Mouse (Mus musculus): ENCODE measurements around the gene Drg1.
A peak's percentile ranks its signal among the peaks of the same experiment; 100 is the strongest.

Drg1 gene

DNA sequence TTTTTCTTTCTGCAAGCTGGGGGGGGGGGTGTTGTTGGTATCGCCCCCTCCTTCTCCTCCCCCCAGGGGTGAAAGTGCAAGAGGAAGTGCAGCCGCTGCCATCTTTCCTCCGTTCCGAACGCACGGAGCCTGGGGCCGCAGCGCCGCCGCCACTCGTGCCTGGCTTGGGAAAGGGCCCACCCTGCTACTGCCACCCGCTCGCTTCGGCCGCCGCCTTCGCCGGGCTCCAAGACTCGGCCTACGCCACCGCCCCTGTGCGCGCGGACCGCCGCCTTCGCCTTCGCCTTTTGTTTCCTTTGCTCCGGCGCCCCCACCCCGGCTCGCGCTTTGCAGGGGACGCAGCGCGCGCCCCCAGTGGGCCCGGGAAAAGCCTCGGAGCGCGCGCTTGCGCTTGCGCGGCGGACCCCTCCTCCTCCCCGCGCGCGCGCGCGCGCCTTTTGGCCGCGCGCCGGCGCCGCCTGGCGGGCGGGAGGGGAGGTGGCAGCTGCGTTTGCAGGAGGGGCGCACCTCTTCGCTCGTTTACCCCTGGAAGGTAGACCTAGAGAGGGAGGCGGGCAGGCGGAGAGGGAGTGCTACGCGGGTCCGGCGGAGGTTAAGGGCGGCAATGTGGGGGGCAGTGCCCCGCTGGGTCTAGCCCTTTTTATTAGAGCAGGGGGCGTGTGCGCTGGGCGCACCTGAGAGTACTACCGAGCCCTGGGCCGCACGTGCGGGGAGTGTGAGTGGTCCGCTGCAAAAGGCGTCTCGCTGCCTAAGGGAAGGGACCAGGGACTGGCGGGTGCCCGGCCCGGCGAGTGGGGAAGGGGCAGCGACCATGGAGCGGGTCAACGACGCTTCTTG is 23.8 kb upstream of the Drg1 start:
- peak; percentile 76 to 81 for DNase-seq

DNA sequence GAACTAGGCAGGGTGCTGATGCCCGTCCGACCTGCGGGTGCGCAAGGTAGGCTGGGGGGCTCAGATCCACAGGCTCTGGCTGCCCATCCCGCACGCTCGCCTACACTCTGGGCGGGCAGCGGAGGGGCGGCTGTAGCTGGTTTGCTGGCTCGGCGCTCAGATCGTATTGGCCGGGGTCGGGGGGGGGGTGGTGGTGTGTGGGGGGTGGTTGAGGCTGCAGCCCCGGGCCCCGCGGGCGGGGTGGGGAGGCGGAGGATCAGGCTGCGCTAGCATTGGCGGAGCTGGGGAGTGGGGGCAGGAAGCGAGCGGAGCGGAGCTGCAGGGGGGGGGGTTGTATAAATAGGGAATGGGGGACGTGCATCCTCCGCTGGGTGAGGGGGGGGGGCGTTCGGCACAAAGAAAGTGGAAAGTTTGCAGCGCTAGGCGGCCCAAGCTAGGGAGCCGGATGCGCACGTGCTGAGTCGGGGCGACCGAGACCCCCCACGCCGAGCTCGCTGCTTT is 23.1 kb upstream of the Drg1 start:
- peak; percentile 65 to 69 for DNase-seq

DNA sequence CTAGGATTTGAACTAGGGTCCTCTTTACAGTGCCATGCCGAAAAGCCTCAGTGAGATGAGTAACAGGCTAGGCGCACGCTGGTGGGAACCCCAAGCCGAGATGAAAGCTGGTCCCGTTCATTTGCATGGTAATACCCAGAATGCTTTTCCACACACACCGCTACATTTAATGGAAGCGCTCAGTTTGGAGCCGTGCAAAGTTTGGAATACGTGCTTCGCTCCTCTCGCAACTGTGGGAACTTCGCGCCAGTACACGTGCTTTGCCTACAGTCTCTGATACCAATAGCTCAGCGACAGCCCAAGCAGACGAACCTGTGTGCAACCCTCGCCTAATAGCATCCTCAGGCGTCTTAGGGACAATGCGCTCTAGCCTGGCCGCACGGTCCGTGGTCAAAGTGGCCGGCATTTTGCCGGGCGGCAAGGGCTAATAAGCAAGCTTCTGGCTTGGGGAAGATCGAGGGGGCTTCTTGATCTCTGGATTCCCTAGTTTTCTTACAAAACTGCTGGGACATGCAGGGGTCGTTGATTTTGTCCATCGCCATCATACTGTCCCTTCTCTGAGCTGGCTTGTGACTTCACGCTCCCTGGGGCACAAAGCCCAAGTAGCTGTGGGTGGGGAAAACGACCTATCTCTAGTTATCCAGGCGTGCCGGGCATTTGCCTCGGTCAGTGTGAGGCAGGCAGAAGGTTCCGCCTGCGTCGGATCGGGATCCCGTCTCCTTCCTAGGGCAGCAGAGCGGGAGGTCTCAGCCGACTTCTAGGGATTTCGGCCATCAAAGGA is 22.5 kb upstream of the Drg1 start, which contains the start of gene Patz1:
TSS of gene Patz1 (plus strand) at position 354 of the 781 bp plus-strand sequence.
- DNase-seq = peak; percentile 18 to 41

DNA sequence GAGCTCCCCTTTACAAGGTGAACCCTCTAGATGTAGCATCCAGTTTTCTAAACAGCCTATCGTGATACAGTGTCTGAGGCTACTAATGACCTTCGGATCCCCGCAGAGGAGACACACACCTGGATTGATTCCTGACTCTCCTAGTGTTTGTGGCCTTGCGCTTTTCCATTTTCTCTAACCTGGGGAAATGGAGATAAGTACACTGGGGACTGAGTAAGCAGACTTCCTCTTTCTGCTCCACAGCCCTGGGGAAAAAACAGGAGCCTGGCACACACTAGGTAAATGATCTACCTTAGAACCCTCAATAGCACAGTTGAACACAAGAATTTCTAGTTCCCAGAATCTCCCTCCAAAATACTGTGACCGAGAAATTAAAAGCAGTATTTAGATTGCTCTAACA is 21.7 kb upstream of the Drg1 start:
- DNase-seq = no peak

DNA sequence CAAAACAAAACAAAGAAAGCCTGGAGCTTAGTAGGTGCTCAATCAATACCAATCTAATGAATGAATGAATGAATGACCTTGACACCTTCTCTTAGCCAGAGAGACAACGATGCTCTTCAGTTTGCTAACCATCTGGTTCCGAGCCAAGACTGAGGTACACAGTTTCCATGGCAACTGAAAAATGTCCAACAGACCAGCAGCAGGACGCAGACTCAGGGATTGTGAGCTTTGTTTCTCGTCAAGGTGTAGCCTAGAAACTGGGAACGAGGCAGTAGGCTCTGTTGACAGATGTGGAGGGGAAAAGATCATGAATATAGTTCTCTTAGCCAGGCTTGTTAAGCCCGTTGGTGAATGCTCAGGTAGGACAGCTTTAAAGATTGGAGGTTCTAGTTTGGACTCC is 20.9 kb upstream of the Drg1 start:
- DNase-seq = no peak

DNA sequence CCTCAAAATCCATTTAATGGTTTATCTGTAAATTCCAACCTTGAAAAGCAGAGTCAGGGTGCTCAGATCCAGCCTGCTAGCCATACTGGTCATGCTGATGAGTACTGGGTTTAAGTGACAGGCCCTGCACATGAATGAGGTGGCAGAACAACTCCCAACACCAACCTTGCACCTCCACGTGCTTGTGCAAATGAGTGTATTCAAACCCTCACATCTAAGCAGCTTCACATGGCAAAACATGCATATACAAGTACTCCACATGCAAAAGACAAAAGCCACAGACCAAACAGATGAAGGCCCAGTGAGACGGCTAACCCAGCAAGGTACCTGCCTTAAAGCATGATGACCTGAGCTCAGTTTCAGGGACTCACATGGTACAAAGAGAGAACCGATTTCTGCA is 19.7 kb upstream of the Drg1 start:
- DNase-seq = no peak

DNA sequence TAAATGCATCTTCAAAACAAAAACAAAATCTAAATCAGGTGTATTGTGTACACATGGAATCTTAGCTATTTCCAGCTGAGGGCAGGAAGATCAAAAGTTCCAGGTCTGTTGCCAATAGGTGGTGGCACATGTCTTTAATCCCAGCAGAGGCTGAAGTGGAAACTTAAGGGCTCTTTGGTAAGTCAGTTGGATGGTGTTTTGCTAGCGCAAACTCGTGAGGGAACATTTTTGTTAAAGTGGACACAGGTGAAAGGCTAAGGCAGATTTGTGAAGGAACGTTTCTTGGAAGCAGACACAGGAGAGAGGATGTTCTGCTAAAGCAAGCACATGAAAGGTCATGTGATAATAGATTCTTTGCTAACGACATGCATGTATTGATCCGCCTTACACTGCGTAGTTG is 17.4 kb upstream of the Drg1 start:
- DNase-seq = no peak

DNA sequence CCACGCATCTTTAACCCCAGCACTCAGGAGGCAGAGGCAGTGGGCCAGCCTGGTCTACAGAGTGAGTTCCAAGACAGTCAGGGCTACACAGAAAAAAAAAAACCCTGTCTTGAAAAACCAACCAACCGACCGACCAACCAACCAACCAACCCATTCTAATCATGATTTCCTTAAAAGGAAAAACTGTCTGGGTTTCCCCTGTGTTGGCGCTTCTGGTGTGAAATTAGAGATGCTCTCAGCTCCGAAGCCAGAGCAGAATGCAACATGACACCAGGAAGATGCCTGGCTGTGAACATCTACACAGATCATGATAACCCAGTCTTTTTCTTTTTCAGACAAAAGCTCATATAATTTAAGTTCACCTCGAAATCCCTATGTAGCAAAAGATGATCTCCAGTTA is 16.7 kb upstream of the Drg1 start:
- no peak for DNase-seq

DNA sequence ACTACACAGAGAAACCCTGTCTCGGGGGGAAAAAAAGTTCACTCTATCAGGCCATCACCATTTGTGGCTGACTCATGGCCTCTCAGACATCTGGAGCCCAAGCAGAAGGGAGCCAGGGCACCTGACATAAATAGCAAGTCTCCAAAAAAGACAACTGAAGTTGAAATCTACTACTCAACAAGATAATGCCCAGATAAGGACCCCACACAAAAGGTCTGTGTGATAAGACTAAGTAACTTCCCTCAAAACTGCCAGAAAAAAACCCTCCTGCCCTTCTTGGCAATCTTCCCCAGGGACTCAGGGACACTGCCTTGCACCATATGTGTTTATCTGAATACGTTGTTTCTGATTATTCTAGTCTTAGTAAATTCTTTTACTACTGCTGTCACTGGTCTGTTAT is 13.5 kb upstream of the Drg1 start:
- DNase-seq = no peak

DNA sequence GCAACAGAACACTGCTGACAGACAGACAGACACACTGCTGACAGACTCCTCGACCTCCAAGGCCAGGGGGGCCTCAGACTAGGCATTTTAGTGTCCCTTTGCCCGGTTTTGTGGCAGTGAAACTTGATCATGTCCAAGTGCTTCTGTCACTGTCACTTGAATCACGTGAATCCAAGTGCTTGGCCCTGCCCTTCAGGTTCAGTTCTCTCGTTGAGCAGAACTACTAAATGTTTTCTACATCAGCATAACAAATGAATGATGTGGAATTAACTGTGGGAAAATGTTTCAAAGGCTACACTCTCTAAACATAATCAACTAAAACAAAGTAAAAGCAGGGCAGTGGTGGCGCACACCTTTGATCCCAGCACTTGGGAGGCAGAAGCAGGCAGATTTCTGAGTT is 12.1 kb upstream of the Drg1 start:
- no peak for DNase-seq

DNA sequence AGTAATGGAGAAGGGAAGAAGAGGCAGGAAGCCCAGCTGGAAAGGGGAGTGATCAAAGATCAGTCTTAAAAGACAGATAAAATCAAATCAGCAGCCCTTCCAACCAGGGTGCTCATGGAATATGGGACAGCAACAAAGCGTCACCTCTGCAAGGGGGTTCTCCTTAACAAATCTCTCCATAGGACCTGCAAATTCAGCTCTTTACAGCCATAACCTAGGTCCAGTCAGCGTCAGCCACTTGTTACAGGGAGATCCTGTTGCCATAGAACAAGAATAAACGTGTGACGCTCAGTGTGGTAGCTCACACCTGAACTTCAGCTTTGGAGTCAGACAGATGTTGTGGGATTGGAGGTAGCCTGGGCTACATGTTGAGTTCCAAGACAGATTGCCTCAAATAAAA is 3.0 kb upstream of the Drg1 start:
- no peak for DNase-seq

DNA sequence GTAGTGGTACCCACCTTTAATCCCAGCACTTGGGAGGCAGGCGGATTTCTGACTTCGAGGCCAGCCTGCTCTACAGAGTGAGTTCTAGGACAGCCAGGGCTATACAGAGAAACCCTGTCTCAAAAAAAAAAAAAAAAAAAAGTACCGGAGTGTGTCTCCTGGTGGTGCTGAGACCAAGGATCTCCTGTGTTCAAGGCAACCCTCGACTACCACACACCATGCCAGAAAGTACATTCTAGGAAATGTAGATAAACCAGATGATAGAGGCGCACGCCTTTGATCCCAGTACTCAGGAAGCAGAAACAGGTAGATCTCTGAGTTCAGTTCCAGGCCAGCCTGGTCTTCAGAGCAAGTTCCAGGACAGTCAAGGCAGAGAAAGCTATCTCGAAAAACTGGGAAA is 918 bp upstream of the Drg1 start:
- no peak for DNase-seq

DNA sequence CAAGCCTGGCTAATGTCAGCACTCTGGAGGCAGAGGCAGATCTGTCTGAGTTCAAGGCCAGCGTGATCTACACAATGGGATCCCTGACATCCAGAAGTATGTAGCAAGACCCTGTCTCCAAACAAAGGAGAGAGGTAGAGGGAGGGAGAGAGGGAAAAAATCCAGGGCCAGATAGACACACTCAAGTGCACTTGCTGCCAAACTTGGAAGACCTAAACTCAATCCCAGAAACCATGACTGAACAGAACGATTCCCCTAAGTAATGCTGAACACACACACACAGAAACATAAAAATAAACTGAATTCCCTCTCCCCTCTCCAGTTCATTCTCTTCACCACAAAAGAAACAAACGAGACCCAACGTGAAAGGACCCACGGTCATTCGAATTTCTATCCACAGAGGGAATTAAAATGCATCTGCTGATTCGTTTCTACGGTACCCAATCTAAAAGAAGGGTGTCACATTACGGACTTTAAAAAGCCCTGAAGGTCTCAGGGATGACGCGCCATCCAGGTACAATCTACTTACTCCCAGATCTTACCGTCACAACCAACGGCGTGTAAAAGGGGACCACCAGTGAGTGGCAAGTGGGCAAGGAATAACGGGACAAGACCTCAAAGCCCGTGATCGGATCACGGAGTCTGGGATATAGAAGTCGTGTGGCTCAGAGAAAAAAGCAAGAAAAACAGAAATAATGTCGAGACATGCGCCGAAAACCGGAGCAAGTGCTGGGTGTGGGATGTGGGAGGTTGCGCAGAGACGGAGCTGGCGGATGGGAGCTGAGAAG is 730 bp downstream of the Drg1 start:
- DNase-seq = no peak

DNA sequence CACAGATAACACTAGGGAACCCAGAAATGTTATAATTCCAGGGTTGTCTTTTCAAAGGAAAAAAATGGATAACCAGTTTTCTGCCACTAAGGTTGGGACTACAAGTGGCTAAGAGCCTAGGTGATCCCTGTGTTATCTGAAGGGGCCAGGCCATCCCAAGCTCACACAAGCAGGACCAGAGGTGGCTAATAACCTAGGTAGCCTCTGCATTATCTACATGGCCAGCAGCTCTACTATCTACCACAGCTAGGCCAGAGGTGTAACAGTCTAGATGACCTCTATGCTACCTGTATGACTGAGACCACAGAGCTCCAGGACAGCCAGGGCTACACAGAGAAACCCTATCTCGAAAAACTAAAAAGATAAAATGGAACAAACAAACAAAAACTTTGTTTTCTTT is 6.7 kb downstream of the Drg1 start:
- no peak for DNase-seq

DNA sequence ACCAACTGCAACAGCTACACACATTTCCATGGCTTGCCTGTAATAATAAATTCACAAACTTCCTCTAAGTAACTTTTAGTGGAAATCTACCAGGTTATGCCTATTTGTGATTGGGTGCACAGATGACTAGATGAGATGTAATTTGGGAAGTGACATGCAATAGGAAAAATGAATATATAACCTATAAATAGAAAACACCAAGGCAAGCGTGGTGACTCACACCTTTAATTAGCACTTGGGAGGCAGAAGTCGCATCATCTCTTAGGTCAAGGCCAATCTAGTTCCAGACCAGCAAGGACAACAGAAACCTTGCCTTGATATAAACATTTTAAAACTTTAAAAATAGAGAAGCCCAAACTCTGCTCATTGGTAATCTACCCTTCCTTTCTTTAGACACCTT is 18.8 kb downstream of the Drg1 start:
- DNase-seq = no peak

DNA sequence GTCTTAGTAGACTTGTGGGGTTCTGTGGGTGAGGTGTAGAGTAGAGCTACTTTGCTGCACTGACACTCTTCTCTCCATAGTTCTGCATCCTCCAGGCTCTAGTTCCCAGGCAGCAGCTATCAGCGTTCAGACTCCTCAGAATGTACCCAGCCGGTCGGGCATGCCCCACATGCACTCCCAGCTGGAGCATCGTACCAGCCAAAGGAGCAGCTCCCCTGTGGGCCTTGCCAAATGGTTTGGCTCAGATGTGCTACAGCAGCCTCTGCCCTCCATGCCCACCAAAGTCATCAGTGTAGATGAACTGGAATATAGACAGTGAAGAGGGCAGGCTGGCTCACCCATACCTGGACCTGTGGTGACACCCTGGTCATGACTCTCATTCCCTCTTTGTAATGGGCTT is 22.4 kb downstream of the Drg1 start:
- no peak for DNase-seq

DNA sequence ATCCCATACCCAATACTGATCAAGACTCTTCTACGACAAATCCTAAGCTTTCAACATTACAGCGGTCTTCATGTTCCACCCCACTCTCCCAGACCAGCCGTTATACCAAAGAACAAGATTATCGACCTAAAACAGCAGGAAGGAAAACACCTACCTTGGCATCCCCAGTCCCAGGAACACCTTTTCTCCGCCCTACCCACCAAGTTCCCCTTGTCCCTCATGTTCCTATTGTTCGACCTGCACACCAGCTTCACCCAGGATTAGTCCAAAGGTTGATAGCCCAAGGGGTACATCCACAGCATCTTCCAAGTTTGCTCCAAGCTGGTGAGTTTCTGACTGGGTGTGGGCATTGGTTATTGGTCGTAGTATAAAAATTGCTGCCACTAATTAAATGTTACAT is 23.8 kb downstream of the Drg1 start:
- no peak for DNase-seq

DNA sequence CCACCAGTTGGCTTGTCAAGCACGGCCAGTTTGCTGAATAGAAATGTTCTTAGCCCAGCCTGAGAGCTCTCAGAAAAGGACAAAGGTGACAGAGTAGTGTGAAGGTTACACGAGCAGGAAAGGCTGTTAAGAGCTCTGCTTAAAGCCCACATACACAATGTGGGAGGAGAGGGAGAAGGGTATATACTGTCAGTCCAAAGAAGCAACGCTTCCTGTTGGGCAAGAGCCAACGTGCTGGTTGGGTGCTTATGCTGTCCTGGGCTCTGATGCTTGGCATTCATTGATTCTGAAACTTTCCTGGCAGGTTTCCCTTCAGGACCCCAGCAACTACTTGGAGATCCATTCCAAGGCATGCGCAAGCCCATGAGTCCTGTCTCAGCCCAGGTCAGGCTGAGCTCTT is 30.9 kb downstream of the Drg1 start:
- DNase-seq = no peak

DNA sequence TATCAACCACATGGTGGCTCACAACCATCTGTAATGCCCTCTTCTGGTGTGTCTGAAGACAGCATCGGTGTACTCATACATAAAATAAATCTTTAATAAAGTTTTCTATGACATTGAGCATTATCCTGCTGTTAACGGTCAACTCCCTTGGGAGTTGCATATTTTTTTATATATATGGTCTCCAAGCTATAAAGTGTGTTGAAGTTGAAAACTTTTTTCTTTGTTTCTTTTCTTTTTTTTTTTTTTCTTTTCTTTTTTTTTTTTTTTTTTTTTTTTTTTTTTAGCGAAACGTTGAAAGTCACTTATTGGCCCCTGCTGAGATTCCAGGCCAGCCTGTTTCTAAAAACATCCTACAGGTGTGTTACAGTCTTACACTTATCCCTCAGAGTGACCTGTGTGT is 32.5 kb downstream of the Drg1 start:
- no peak for DNase-seq

DNA sequence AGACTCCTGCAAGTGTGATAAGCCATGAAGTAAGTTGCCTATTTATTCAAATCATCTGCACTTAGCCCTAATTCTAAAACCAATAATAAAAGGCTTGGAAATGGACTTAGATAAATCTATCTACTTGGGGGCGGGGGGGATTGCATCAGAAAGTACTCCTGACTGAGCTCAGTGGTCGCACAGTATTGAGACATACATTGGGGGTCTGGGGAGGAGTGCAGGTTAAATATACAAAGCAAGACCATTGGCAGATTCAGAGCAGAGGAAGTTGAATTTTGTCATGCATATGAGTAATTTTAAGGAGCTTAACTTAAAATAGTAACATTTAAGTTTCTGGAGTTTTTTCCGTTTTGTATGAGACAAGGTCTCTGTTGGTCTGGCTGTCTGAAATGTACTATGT is 34.0 kb downstream of the Drg1 start:
- DNase-seq = no peak

DNA sequence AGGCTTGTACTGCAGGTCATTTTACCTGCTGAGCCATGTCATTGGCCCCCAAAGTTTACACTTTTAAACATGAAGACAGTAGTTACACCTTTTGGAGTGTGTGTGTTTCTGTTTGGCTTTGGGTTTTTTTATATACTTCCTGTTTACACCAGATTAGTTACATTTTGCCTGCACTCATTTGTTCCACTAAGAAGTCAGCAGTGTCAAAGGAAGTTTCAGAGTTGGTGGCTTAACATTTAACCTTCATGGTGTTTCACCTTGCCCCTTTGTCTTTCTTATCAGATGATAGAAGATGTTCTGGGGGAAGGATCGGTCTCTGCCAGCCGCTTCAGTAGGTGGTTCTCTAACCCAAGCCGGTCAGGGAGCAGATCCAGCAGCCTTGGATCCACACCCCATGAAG is 39.1 kb downstream of the Drg1 start:
- DNase-seq = no peak

DNA sequence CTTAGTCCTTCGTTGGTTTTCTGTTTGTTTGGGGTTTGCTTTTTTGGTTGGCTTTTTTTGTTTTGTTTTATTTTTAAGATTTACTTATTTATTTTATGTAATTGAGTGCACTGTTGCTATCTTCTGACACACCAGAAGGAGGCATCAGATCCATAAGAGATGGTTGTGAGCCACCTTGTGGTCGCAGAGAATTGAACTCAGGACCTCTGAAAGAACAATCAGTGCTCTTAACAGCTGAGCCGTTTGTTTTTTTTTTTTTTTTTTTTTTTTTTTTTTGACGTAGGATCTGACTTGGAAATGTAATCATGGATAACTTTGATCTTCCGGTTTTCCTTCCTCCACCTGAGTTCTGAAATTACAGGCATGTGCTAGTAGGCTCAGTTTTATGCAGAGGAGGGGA is 43.1 kb downstream of the Drg1 start:
- no peak for DNase-seq

DNA sequence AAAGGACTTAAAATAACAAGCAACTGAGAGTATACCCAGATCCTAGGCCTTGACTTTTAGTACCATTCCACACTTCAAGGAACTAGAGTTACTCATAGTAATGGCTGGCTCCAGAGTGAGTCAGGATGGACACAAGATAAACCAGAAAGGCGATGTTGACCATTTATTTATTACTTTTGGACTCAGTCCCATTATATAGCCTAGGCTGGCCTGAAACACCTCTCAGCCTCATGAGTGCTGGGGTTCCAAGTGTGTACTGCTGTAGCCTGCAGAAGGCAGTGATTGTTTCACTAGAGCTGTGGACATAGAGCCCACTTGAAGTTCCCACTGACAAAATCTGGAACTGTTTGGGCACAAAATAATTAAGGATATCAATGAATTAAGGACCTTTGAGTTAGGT is 53.7 kb downstream of the Drg1 start:
- DNase-seq = no peak
